Mouse (Mus musculus): ENCODE results near the gene Aco1.

DNA sequence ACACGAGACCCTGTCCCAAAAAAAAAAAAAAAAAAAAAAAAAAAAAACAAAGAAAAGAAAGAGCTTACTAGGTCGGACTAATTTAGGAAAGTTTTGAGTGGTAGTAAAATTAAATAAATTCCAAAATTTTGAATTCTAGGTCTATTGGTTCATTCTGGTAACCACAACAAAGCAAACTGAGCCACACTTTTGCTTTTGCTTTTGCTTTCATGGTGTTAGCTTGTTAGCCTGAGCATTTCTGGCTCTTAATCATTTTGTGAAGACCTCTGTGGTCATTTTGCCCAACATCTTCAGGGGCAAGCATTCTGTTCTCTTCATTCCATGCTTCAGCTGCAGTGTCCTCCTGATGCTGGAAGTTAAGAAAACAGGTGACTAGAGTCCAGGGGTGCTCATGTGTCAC, 29.5 kb downstream of the Aco1 start:
- TF ChIP-seq CTCF (IDR thresholded peaks at IDR 0.05; ENCODE audit: extremely low read depth, insufficient read depth, low read length) (no peak), POLR2A (IDR thresholded peaks at IDR 0.05; ENCODE audit: extremely low read depth, insufficient read depth, low read length) (no peak)

Data from cortical plate, adult 2 months (tissue).